Mouse (Mus musculus) adrenal gland, adult 8-10 months (tissue): ENCODE data around the gene Trp53rka. TPM values are rescaled to one million over a fixed set of nuclear protein-coding genes. Genes with fewer than 3 reads are reported as not detected.
"Not testable (repeated sequence)": the region's sequence is repeated elsewhere in the genome, so short reads cannot be mapped to it uniquely, and the experiment has no call there.

ENCODE experiments used
- DNase-seq: peaks from one replicate; pipeline ENCODE4 v3.0.0; 2022
- total RNA-seq, 4 experiments: library from RNA; stranded (reverse); gene quantifications; 2 replicates each; pipeline ENCODE4 v1.2.4; 2022

Trp53rka gene
- total RNA-seq, result 10 to 100 TPM; 12.5 to 17.3 (median 14.7) TPM

DNA sequence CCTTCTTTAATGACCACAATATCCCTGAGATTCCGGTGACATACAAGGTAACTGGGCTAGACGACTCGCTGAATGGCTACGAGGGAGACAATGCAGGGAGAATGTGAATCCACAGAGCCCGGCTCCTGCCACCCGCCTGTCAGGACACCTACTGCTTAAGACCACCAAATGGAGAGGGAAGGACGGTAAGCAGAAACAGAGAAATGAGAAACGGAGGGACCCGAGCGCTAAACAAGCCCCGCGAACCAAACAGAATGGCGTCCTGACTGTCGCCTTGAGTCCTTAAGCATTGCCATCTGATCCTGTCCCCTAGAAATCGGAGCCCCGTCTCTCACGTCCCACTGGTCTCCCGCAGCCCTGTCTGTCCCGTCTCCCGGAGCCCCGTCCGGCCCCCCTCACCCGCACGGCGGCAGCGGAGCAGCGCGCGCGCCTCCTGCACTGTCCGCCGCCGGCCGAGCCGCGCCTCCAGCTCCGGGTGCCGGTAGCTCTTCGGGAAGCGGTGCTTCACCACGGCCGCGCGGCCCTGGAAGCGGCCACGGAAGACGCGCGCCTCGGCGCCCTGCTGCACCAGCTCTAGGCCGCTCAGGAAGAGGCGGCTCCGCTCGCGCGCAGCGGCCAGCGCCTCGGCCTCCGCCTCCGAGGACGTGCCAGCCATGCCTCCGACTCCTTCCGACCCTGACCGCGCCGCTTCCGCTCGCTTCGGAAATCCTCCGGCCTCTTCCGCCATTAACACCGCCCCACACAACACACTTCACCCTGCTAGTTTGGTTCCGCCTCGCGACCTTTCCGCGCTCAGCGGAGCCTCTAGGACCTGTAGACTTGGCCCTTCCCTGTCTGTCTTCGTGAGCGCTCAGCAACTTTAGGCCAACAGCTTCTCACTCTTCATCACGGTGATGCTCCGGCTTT is at the start of gene Trp53rka:
Gene Trp53rka, minus strand, starts transcription at position 677 of the 906 bp plus-strand sequence.
- peak; percentile 69 for DNase-seq

- no peak for DNase-seq
Observed at GRCm38 (mm10) chr2:165540975-165541374, 47.9 kb upstream of the Trp53rka start.

GRCm38 (mm10) chr2:165533789-165534188 is 40.7 kb upstream of the Trp53rka start:
- no peak for DNase-seq

- peak; percentile 8 for DNase-seq
Observed at GRCm38 (mm10) chr2:165529106-165529505, 36.0 kb upstream of the Trp53rka start.

DNA sequence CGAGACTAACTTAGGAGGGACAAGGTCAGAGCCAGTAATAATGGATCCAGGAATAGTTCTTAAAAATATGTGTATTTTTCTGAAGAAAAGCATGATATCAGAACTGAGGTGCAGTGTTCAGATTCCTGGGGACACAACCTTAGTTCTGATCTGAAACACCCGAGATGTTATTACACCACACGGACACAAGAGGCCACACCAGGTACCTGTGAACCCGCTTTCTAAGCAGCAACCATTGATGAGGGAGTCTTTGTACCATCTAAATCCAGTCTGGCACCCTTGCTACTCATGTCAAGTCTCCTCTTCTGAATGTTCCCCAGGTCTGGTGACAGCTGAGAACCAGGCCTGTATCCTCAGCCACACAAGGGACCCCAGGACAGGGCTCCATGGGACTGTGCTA is 32.5 kb upstream of the Trp53rka start:
- DNase-seq, result no peak

GRCm38 (mm10) chr2:165515178-165515728 is 22.1 kb upstream of the Trp53rka start:
- no peak for DNase-seq

- no peak for DNase-seq
Observed at GRCm38 (mm10) chr2:165512870-165513600, 19.9 kb upstream of the Trp53rka start.

- DNase-seq, result no peak
Observed at GRCm38 (mm10) chr2:165512426-165512825, 19.3 kb upstream of the Trp53rka start.

GRCm38 (mm10) chr2:165511530-165511929 is 18.4 kb upstream of the Trp53rka start:
- not testable (repeated sequence) for DNase-seq

DNA sequence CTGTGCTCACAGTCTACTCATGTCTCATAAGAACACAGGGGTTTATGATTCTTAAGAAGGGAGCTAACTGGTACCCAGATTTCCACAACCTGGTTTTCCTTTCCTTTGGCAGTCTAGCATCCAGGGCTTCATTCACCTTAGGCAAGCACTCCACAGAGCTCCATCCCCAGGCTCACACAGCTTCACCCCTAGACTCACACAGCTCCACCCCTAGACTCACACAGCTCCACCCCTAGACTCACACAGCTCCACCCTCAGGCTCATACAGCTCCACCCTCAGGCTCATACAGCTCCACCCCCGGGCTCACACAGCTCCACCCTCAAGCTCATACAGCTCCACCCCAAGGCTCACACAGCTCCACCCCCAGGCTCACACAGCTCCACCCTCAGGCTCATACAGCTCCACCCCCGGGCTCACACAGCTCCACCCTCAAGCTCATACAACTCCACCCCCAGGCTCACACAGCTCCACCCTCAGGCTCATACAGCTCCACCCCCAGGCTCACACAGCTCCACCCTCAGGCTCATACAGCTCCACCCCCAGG is 17.9 kb upstream of the Trp53rka start:
- not testable (repeated sequence) for DNase-seq

- no peak for DNase-seq
Observed at GRCm38 (mm10) chr2:165510466-165510865, 17.3 kb upstream of the Trp53rka start.

GRCm38 (mm10) chr2:165509686-165510085 is 16.6 kb upstream of the Trp53rka start:
- no peak for DNase-seq

DNA sequence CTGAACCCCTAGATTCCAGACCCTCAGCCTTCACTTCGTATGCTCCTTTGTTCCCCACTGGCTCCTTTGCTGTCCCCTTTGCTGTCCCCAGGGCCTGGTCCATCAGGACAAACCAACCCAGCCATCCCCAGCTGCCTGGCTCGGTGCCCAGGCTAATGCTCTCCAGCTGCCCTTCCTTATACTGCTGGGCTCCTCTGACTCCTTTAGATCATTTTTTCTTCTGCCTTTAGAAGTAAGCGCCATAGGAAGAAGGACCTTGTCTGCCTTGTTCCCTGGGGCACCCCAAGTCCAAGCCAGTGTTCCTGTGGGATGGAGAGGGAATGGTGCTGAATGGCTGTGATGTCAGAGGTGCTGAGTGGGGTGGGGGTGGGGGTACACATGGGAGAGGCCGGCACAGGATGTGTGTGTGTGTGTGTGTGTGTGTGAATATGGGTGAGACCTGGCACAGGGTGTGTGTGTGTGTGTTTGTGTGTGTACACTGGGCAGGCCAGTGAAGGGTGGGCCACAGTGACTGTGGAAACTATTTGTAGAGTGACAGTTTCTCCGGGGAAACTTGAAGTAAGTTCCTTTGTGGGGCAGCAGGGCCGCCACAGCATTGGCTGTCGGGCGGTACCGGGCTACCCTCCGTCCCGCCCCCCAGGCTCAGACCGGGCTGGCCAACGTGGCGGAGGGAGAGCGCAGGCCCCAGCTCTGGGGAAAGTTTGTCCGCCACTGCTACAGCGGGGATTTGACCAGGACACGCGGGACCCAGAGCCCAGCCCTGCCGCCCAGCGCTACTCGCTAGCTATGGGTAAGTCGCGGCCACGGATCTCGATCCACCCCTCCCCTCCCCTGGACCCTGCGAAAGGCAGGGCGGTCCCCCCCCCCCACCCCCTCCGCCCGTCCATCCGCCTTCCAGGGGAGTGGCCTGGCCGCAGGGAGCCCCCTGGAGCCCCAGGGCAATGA is 10.4 kb upstream of the Trp53rka start, which contains the start of gene Slc2a10:
Gene Slc2a10, plus strand, starts transcription at position 529 of the 945 bp plus-strand sequence.
- no peak for DNase-seq

- no peak for DNase-seq
Observed at GRCm38 (mm10) chr2:165498816-165499215, 5.7 kb upstream of the Trp53rka start.

DNA sequence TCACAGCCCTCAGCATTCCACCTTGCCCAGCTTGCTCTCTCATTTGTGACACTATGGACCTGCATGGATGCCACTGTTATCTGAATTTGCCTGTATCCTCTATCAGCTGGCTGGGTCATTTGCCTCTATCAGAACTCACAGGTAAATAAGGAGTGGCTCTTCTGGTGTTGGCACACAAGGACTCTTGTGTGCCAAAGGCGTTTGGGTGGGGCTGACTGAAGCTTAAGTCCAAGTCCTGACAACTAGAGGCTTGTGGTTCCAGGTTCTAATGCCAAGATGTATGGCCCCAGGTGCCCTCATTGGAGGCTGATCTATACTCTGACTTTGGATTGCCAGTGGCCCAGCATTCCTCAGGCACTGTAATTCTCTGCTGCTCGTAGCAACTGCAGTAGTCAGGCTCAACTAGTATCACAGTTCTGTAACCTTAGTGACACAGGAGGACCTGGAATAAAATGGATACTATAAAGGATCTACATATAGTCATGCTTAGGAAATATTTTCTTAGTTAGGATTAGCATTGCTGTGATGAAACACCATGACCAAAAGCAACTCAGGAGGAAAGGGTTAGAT is 4.7 kb upstream of the Trp53rka start:
- no peak for DNase-seq

DNA sequence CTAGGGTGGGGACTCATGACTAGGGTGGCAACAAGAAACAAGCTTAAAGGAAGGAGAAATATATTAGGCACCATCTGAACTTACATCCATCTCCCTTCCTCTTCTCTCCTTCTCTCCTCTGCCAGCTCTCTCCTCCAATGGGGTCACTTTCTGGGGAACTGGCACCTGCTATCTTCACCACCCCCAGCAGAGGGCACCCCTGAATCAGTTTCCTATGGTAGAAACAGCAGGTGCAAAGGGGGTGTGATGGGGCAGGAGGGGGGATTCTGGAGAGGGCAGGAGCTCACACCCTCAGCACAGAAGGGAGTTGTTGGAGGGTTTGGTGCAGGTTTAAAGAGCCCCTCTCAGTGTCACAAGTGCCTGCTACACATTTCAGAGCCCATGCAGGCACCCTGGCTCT is 3.1 kb upstream of the Trp53rka start:
- DNase-seq, result no peak

DNA sequence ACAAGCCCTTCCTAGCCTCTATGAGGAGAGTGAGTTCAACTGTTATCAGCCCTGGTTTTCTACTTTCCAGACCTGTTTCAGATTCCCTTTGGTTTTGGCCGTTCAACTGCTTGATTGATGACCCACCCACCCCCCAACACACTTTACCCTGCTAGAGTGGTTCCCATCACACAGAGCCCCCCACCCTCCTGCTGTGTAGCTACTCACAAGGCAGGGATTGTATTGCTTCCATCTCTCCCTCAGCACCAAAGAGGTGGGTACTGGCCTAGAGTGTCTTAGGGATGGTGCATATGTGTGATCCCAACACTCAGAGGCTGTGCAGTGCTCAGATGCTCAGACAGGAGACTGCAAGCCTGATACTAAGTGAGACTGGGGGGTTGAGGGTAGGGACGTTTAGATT is 1.4 kb upstream of the Trp53rka start:
- no peak for DNase-seq

DNA sequence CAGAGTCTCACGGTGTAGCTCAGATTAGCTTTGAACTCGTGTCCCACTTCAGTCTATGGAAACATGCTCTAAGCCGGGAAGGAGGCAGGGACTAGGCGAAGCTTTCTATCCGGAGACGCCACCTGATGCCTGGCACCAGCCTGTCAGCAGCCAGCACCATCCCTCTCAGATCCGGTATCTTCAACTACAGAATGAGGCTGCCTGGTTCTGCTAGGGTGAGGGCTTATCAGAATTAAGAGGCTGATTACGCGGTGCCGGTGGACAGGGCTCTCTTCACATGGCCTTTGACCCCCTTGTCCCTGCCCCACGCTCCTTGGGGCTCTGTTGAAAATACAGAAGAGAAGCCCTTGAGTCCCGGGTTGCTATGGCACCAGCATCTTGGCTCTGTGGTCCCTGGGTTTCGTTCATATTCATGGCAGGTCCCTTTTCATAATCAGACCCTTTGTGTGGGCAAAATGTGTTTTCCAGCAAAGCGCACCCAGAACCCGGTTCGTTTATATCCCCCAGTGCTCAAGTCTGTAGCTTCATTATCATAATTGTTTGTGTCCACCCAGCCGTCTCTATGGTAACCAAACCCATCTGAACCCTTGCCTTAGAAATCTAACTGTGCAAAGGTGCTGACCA is 575 bp upstream of the Trp53rka start:
- no peak for DNase-seq

DNA sequence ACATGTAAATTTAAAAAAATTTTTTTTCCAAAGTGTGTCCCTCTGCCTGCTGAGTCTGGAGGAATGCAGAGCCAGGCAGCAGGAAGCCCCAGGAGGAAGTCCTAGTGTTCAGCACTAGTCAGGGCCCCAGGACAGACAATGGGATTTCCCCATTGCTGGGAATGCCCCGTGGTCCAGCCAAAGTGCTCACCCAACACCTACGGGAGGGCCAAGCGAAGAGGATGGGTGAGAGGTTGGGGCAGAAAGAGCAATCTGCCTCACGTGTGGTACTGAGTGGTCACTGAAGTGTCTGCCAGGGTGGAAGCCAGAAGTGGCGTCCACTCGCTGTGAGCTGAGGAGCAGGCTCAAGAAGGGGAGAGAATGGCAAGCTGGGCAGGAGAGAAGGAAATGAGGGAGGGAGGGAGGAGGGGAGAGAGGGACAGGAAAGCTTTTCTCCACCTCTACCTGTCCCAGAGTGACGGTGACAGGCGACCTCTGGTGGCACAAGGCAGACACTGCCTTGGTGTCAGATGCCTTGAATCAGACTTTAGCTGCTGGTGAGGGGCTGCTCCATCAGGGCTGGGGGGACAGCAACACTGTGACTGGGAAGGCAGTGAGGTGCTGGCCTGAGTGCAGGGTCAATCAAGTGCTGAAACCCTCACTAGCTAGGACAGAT is 6.1 kb downstream of the Trp53rka start:
- DNase-seq, result no peak

DNA sequence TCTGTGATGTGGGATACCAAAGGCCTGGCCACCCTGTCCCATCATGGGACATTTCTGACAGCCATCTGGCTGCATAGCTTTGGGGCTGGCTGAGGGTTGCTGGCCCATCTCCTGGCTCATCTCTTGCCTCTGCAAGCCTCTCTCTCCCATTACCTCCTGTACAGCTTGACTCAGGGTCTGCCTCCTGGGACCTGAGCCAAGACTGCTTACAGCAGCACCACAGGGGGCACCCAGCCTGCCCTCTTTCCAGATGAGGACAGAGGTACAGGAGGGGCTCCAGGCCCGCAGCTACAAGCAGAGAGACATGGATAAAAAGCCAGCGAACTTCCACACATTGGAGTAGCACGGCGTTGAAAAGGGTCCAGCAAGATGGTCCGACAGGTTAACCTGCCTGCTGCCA is 6.7 kb downstream of the Trp53rka start:
- DNase-seq, result no peak
